Mouse (Mus musculus) adrenal gland, adult 8-10 months (tissue): ENCODE results near the gene 2310011J03Rik. TPM values are rescaled to one million over a fixed set of nuclear protein-coding genes. Genes with fewer than 3 reads are reported as not detected.
A peak's percentile ranks its signal among the peaks of the same experiment; 100 is the strongest.

Source experiments
- DNase-seq: peaks from one replicate; pipeline ENCODE4 v3.0.0; 2022
- total RNA-seq, 4 experiments: library from RNA; stranded (reverse); gene quantifications; 2 replicates each; pipeline ENCODE4 v1.2.4; 2022

Gene 2310011J03Rik
- total RNA-seq, 4 experiments from 2014 or later, result 34.7 to 40.0 (median 35.4) TPM

- DNase-seq, result no peak
Observed at GRCm38 (mm10) chr10:80341491-80342304, 21.4 kb upstream of the 2310011J03Rik start.

- no peak for DNase-seq
Observed at GRCm38 (mm10) chr10:80341026-80341425, 20.7 kb upstream of the 2310011J03Rik start.

- DNase-seq, result peak; percentile 65
Observed at GRCm38 (mm10) chr10:80339941-80340750, 19.8 kb upstream of the 2310011J03Rik start.

GRCm38 (mm10) chr10:80336263-80336662 lies 15.9 kb upstream of the 2310011J03Rik start:
- DNase-seq, result no peak

- no peak for DNase-seq
Observed at GRCm38 (mm10) chr10:80332525-80332989, 12.2 kb upstream of the 2310011J03Rik start.

- DNase-seq, result no peak
Observed at GRCm38 (mm10) chr10:80331636-80332524, 11.5 kb upstream of the 2310011J03Rik start.

GRCm38 (mm10) chr10:80330888-80331287 lies 10.6 kb upstream of the 2310011J03Rik start:
- DNase-seq, result no peak

GRCm38 (mm10) chr10:80330084-80330483 lies 9.7 kb upstream of the 2310011J03Rik start:
- DNase-seq, result no peak

- DNase-seq, result peak; percentile 98
Observed at GRCm38 (mm10) chr10:80329273-80330081, 9.1 kb upstream of the 2310011J03Rik start, which contains the start of the genes Pcsk4 and Reep6. Gene Pcsk4 (minus strand): TSS chr10:80329498. Gene Reep6 (plus strand): TSS chr10:80329953.

GRCm38 (mm10) chr10:80325045-80325444 lies 4.7 kb upstream of the 2310011J03Rik start:
- no peak for DNase-seq

GRCm38 (mm10) chr10:80324120-80325037 lies 4.0 kb upstream of the 2310011J03Rik start:
- DNase-seq, result no peak

- peak; percentile 76 for DNase-seq
Observed at GRCm38 (mm10) chr10:80323261-80324119, 3.2 kb upstream of the 2310011J03Rik start.

GRCm38 (mm10) chr10:80322811-80323211 lies 2.5 kb upstream of the 2310011J03Rik start:
- DNase-seq, result no peak

GRCm38 (mm10) chr10:80321670-80322581 lies 1.6 kb upstream of the 2310011J03Rik start:
- no peak for DNase-seq

- DNase-seq, result no peak
Observed at GRCm38 (mm10) chr10:80321014-80321669, 805 bp upstream of the 2310011J03Rik start.

GRCm38 (mm10) chr10:80317011-80317410 lies 3.3 kb downstream of the 2310011J03Rik start:
- DNase-seq, result no peak

- DNase-seq, result no peak
Observed at GRCm38 (mm10) chr10:80316359-80316781, 4.0 kb downstream of the 2310011J03Rik start.
